Mouse (Mus musculus) gastrocnemius, postnatal 10 days (tissue): ENCODE results near the gene Rad23a. TPM values are rescaled to one million over a fixed set of nuclear protein-coding genes. Genes with fewer than 3 reads are reported as not detected.

ENCODE experiments used
- DNase-seq: peaks from one replicate; pipeline ENCODE4 v3.0.0; 2021; ENCODE audit warnings: mixed read lengths
- microRNA-seq, 2 experiments: library from miRNA; unstranded; fragments of <30 nt; microRNA quantifications; one replicate each; pipeline ENCODE4 v1.2.0; 2021
- total RNA-seq, 2 experiments: library from RNA; stranded (reverse); gene quantifications; 2 replicates each; pipeline ENCODE4 v1.2.3; 2021

Gene Rad23a
- total RNA-seq, 2 experiments from 2014 or later: 124 to 130 TPM

DNA sequence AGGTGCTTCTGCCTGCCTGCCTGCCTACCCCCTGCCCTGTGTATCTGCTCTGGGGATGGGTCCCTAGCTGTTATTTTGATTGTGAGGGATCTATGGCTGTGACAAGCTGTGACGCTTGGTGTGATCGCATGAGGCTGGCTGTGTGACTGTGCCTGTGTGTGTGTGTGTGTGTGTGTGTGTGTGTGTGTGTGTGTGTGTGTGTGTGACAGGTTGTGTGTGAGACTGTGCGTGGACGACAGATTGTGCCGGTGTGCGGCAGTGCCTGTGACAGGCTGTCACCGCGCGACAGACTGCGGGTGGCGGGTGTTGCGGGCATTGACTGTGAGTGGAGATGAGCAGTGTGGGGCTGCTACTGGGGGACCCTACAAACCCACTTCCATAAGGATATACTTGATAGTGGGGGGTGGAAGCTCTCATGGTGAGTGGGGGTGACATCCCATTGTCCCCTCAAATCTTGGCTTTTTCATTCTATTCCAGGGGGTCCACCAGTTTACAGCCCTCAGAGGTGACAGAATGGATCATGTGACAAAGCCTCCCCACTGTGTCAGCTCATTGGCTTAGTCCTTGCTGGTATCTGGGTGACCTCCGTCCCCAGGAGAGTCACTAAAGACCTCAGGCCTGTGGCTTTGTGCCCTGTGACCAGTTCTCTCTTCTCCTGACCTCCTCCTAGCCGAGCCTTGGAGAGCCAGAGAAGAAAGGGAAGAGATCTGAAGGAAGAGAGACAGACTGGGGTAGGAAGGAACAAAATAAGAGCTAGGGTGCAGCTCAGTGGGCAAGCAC, 52.8 kb downstream of the Rad23a start:
- no peak for DNase-seq

GRCm38 (mm10) chr8:84786801-84787467, 53.5 kb downstream of the Rad23a start:
- no peak for DNase-seq

GRCm38 (mm10) chr8:84785756-84786677, 54.4 kb downstream of the Rad23a start:
- peak; percentile 74 for DNase-seq

GRCm38 (mm10) chr8:84785506-84785755, 55.0 kb downstream of the Rad23a start:
- DNase-seq: no peak

DNA sequence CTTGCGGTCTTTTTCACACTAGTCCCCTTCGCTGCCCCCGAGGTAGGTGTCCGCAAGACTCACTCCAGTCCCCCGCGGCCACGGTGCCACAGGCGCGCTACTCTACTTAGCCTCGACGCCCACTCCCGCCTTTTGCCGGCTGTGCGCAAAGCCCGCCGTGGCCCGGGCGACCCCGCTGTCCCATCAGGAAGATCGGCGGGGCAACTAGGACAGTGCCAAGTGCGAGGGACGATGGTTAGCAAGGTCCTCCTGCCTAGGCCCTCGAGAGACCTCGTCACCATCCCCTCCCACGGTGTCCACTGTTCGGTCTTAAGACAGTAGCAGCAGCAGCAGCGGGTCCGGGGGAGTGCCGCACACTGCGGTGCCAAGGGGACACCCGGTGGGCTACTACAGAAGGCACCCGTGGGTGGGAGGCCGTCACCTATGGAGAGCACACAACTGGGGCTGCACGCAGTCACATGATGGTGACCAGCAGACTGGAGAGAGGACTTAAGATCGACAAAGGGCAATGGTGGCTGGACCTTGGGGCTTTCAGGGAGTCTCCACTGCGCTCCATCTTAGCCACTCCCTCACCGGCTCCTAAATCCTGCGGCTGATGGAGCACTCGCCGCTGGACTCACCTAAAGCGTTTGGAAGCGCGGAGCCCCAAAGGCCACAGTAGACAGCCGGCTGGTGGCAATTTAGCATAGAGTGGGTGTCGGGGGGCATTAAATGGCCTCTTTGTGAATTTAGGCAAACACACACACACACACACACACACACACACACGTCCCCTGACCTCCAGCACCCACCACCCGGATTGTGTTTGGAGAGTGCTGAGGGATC, 55.6 kb downstream of the Rad23a start:
- no peak for DNase-seq

Small RNA genes lying within 50 kb of the gene (microRNA-seq; reads per million reads assigned to microRNA genes)
- 0.50 to 0.95 reads per million in 2 experiments for gene Mir7069

Other genes with a start within 250 kb of the Rad23a start
- 10 to 100 TPM; 10.9 to 17.6 TPM for gene Ier2, start 177.8 kb downstream of the Rad23a start, total RNA-seq
- gene Trmt1, start 154.4 kb downstream of the Rad23a start, total RNA-seq: 10 to 100 TPM; 33.7 to 43.9 TPM
- 10 to 100 TPM; 38.2 to 39.1 TPM for gene Nacc1, start 152.8 kb downstream of the Rad23a start, total RNA-seq
- 1 to 10 TPM; 3.3 to 5.4 TPM for gene Lyl1, start 139.2 kb downstream of the Rad23a start, total RNA-seq
- 1 to 10 TPM; 2.2 to 2.8 TPM for gene G430095P16Rik, start 117.7 kb downstream of the Rad23a start, total RNA-seq
- 100 to 1,000 TPM; 598 to 734 TPM for gene Nfix, start 40.3 kb downstream of the Rad23a start, total RNA-seq
- 1 to 10 TPM; 5.8 to 7.3 TPM for gene Dand5, start 17.8 kb downstream of the Rad23a start, total RNA-seq
- 10 to 100 TPM; 30.3 to 33.4 TPM for gene Gadd45gip1, start 9.1 kb downstream of the Rad23a start, total RNA-seq
- 100 to 1,000 TPM; 234 to 286 TPM for gene Calr, start 6.3 kb upstream of the Rad23a start, total RNA-seq
- 10 to 100 TPM; 29.7 to 31.4 TPM for gene Farsa, start 16.3 kb upstream of the Rad23a start, total RNA-seq
- gene Syce2, start 31.4 kb upstream of the Rad23a start, total RNA-seq: 1 to 10 TPM; 4.7 to 5.2 TPM
- 10 to 100 TPM; 21.1 to 24.1 TPM for gene Gcdh, start 53.3 kb upstream of the Rad23a start, total RNA-seq
- under 1 TPM in 1 of 2 experiments, not detected in 1; 0.84 TPM for gene Klf1, start 61.3 kb upstream of the Rad23a start, total RNA-seq
- gene Dnase2a, start 67.9 kb upstream of the Rad23a start, total RNA-seq: 1 to 10 TPM; 5.7 to 6.2 TPM
- under 1 TPM; 0.20 to 0.45 TPM for gene Mast1, start 96.7 kb upstream of the Rad23a start, total RNA-seq
- gene Rtbdn, start 106.3 kb upstream of the Rad23a start, total RNA-seq: not detected
- gene Gm49661, start 128.8 kb upstream of the Rad23a start, total RNA-seq: not detected
- 100 to 1,000 TPM; 260 to 267 TPM for gene Prdx2, start 128.9 kb upstream of the Rad23a start, total RNA-seq
- gene Rnaseh2a, start 129.1 kb upstream of the Rad23a start, total RNA-seq: 10 to 100 TPM; 26.7 to 36.8 TPM
- gene Junb, start 138.1 kb upstream of the Rad23a start, total RNA-seq: 1 to 10 TPM; 5.8 to 8.9 TPM
- gene Hook2, start 149.9 kb upstream of the Rad23a start, total RNA-seq: 1 to 10 TPM; 2.3 to 2.7 TPM
- gene Best2, start 173.9 kb upstream of the Rad23a start, total RNA-seq: not detected
- 10 to 100 TPM; 47.4 to 47.8 TPM for gene Asna1, start 184.6 kb upstream of the Rad23a start, total RNA-seq
- 10 to 100 TPM; 94.0 to 98.0 TPM for gene Trir, start 186.2 kb upstream of the Rad23a start, total RNA-seq
- gene Tnpo2, start 196.2 kb upstream of the Rad23a start, total RNA-seq: 10 to 100 TPM; 27.7 to 35.6 TPM
- gene Fbxw9, start 219.4 kb upstream of the Rad23a start, total RNA-seq: 1 to 10 TPM; 5.5 to 7.5 TPM
- not detected for gene Gm5741, start 227.3 kb upstream of the Rad23a start, total RNA-seq
- gene Dhps, start 231.1 kb upstream of the Rad23a start, total RNA-seq: 10 to 100 TPM; 20.6 to 22.1 TPM
- 10 to 100 TPM; 41.1 to 48.0 TPM for gene Wdr83os, start 240.1 kb upstream of the Rad23a start, total RNA-seq
- gene Wdr83, start 240.6 kb upstream of the Rad23a start, total RNA-seq: 10 to 100 TPM; 18.2 to 21.6 TPM
- 10 to 100 TPM; 16.6 to 20.9 TPM for gene Man2b1, start 242.6 kb upstream of the Rad23a start, total RNA-seq